Mouse (Mus musculus) hindbrain, embryonic 16.5 days (tissue): ENCODE data around the gene Pwp2. TPM values are rescaled to one million over a fixed set of nuclear protein-coding genes. Genes with fewer than 3 reads are reported as not detected.

Experiments
- ATAC-seq: fragments of 200-750 bp; cut with Nextera tagmentation; 2 replicates; pipeline ENCODE4 v1.8.0; 2017; ENCODE audit warnings: moderate TSS enrichment, moderate library complexity
- H3K27ac ChIP-seq: fragments of 300-500 bp; sonication (generic); 2 replicates; pipeline ENCODE4 v1.5.1; 2014; ENCODE audit warnings: low read depth, mild to moderate bottlenecking, control low read depth, low read length, moderate library complexity
- H3K27me3 ChIP-seq: fragments of 300-500 bp; sonication (generic); replicated peaks from 2 replicates; pipeline ENCODE4 v1.6.1; 2014; ENCODE audit warnings: low read length; ENCODE audit not compliant: control insufficient read depth, insufficient read depth
- H3K36me3 ChIP-seq: fragments of 300-500 bp; sonication (generic); 2 replicates; pipeline ENCODE4 v1.6.1; 2014; ENCODE audit warnings: mild to moderate bottlenecking, low read length, moderate library complexity, mixed read lengths; ENCODE audit not compliant: control insufficient read depth, insufficient read depth
- H3K4me1 ChIP-seq: fragments of 300-500 bp; sonication (generic); 2 replicates; pipeline ENCODE4 v1.6.1; 2014; ENCODE audit warnings: low read depth, low read length; ENCODE audit not compliant: control insufficient read depth, insufficient read depth
- H3K4me2 ChIP-seq: fragments of 300-500 bp; sonication (generic); 2 replicates; pipeline ENCODE4 v1.6.1; 2014; ENCODE audit warnings: mild to moderate bottlenecking, low read length, control low read depth, moderate library complexity
- H3K4me3 ChIP-seq: fragments of 300-500 bp; sonication (generic); 2 replicates; pipeline ENCODE4 v1.5.1; 2014; ENCODE audit warnings: mild to moderate bottlenecking, low read length, control low read depth, moderate library complexity
- H3K9ac ChIP-seq: fragments of 300-500 bp; sonication (generic); 2 replicates; pipeline ENCODE4 v1.6.1; 2014; ENCODE audit warnings: low read depth, mild to moderate bottlenecking, control low read depth, low read length, moderate library complexity
- H3K9me3 ChIP-seq: fragments of 300-500 bp; sonication (generic); 2 replicates; pipeline ENCODE4 v1.6.1; 2014; ENCODE audit warnings: mild to moderate bottlenecking, low read length, moderate library complexity; ENCODE audit not compliant: control insufficient read depth
- WGBS: fragments of 180-500 bp; shearing (Covaris S2); extraction: QIAGEN DNeasy Blood & Tissue Kit; methylation state at CpG from one replicate; pipeline ENCODE4 v1.1.7; 2014; 5-methylcytosine and 5-hydroxymethylcytosine counted together
- polyA plus RNA-seq: library from polyadenylated mRNA; unstranded; fragments of >200 nt; fragmentation: Nextera tagmentation; extraction: Ambion mirVana; gene quantifications from 2 replicates; pipeline ENCODE4 v1.2.1, GENCODE M21; 2015

Gene Pwp2
- polyA plus RNA-seq, 1 experiment from 2014 or later = 15.9 TPM

DNA sequence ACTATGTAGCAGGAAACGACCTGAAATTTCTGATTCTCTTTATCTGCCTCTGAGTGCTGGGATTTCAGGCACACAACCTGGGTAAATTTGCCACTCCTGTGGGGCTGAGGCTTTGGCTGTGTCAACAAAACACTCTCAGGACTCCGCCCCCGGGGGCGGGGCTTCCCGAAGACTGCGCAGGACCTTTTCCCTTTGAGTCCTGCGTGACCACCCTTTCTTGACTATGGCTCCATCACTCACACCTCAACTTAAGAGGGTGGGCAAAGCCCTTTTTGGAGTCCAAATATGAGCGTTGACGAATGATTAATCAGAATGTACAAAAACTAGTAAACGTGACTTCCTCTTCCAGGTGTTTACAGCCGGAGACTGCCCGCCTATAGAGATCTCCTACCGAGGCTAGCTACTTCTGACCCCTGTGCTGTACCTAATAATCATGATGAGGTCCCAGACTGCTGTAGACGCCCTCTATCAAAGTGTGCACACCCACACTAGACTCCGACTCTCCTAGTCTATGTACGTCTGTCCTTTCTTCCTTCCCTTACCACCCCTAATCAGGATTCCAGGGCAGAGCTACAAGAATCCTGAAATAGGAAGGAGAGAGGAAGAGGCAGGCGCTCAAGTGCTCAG lies 25.6 kb downstream of the Pwp2 start:
- peak; percentile 40 for ATAC-seq
- WGBS = 14% methylated on average over 17 of the region's 17 CpGs
- peak overlapping the region; percentile 32; the same call in 1 of the 2 replicates for H3K9ac ChIP-seq
- H3K36me3 ChIP-seq = peaks cover 11% of the 10 kb centered on the region
- no peaks in the 10 kb centered on the region for H3K9me3 ChIP-seq
- no peak overlapping the region for H3K27ac ChIP-seq
- peaks cover 6% of the 10 kb centered on the region for H3K4me1 ChIP-seq
- H3K4me2 ChIP-seq = peak overlapping the region; percentile 46
- H3K27me3 ChIP-seq = no peaks in the 10 kb centered on the region
- H3K4me3 ChIP-seq = no peak overlapping the region; the same call in 1 of the 2 replicates

DNA sequence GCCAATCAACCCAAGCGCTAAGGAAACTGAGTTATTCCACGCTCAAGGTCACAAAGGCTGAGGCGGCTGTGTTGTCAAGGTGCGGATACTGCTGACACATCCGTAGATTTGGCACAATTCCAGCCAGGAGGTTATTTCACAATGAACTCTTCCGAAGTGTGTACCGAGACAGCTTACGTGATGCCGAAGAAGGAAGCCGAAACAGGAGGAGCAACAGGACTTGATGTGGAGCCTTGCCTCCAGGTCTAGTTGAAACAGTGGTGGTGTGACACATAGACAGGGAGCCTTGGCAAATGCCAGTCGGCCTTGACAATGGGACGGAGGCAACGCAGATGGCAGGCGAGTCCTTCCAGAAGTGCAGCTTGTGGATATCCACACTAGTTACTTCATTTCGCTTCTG lies 26.9 kb downstream of the Pwp2 start:
- Histone ChIP-seq H3K4me3 (no peak overlapping the region), H3K27ac (no peak overlapping the region), H3K27me3 (no peaks in the 10 kb centered on the region), H3K9ac (no peak overlapping the region), H3K4me2 (no peak overlapping the region), H3K4me1 (peaks cover 6% of the 10 kb centered on the region), H3K36me3 (peaks cover 10% of the 10 kb centered on the region), H3K9me3 (no peaks in the 10 kb centered on the region)
- WGBS = 87% methylated on average over 15 of the region's 15 CpGs
- no peak for ATAC-seq

DNA sequence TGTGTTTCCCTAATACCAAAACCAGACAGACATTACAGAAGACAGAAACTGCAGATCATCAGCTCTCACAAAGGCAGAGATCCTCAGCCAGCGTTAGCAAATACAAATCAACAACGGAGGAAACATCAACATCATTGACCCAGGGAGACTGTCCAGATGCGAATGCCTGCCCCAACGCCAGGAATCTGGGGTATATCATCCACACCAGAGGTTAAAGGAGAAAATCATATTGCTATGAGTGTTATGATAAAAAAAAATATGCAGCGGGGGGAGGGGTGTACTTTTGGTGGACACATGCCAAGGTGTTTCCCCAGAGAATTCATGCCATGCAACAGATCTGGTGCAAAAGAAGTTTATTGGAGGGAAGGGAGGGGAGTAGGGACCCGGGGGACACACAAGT lies 28.0 kb downstream of the Pwp2 start:
- no peaks in the 10 kb centered on the region for H3K27me3 ChIP-seq
- 79% methylated on average over 6 of the region's 6 CpGs for WGBS
- peaks cover 6% of the 10 kb centered on the region for H3K4me1 ChIP-seq
- peaks cover 5% of the 10 kb centered on the region for H3K36me3 ChIP-seq
- H3K27ac ChIP-seq = no peak overlapping the region
- no peak for ATAC-seq
- no peak overlapping the region for H3K9ac ChIP-seq
- H3K4me2 ChIP-seq = no peak overlapping the region
- no peaks in the 10 kb centered on the region for H3K9me3 ChIP-seq
- H3K4me3 ChIP-seq = no peak overlapping the region

DNA sequence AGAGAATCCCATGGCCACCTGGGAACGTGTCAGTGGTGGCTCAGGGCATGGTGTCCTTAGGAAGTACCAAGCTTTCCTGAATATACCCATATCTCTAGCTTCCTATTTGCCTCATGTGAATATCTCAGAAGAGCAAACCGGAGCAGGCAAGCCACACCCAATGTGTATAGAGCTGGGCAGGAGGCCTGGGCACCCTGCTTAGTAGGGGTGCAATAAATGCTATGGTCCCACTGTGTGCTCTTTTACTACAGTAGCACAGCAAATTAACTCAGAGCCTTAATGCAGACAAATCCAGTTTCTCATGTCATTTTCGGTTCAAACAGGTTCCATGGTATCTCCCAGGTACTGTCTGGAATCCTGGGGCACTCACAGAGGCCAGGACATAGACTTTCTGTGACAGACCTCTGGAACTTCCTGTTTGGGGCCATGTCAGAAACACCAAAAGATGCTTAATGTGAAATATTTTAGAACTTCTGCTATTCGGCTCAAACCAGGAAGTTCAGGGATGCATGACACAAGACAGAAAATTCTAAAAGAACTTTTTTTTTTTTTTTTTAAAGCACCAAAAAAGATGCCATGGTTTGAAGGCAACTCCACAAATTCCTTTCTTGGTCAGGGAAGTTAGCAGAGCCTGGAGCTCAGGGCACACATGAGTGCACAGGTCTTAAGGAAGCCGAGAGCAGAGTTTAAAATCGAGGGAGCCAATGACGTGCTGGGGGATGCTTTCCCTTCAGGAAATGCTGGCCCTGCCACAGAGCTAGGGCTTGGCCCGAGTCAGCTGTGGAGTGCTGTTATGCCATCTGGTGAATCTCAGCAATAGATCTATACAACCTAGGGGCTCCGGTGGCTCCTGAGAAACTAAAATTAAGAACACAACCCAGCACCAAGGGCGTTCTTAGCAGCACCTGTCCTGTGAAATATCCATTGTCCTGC lies 35.8 kb downstream of the Pwp2 start:
- Histone ChIP-seq H3K36me3 (no peaks in the 10 kb centered on the region), H3K27ac (no peak overlapping the region)
- 66% methylated on average over 10 of the region's 10 CpGs for WGBS

DNA sequence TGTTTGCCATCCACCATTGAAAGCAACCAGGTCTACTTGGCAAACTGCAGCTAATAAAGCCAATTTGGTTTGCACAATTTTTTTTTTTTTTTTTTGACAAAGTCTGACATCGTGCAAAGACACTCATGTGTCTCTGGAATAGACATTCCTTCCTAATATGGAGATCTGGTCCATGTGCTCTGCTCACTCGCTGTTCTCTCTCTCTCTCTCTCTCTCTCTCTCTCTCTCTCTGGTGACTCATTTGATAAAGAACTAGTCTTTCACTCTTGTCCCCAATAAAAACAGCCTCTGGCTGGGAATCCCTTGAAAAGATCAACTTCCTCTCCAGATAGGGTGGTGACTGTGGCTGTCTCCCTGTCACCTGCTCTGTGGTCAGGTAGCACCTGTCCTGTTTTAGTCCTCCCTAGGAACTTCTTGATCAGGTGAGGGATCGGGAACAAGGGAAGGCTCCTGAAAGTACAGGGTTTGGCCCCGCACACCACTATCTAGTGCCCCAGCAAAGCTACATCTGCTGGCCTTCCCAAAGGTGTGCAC lies 37.0 kb downstream of the Pwp2 start:
- H3K27me3 ChIP-seq = no peaks in the 10 kb centered on the region
- no peak overlapping the region for H3K4me2 ChIP-seq
- no peaks in the 10 kb centered on the region for H3K4me1 ChIP-seq
- H3K36me3 ChIP-seq = no peaks in the 10 kb centered on the region
- ATAC-seq = no peak
- H3K27ac ChIP-seq = no peak overlapping the region
- no peak overlapping the region for H3K9ac ChIP-seq
- H3K4me3 ChIP-seq = no peak overlapping the region
- H3K9me3 ChIP-seq = no peaks in the 10 kb centered on the region
- WGBS = 82% methylated on average over 4 of the region's 4 CpGs

More for the DNA sequence above, 35.8 kb downstream of the Pwp2 start:
- H3K4me2 ChIP-seq = no peak overlapping the region
- no peaks in the 10 kb centered on the region for H3K9me3 ChIP-seq
- no peaks in the 10 kb centered on the region for H3K4me1 ChIP-seq
- ATAC-seq = no peak
- no peak overlapping the region for H3K9ac ChIP-seq
- no peaks in the 10 kb centered on the region for H3K27me3 ChIP-seq
- no peak overlapping the region for H3K4me3 ChIP-seq

DNA sequence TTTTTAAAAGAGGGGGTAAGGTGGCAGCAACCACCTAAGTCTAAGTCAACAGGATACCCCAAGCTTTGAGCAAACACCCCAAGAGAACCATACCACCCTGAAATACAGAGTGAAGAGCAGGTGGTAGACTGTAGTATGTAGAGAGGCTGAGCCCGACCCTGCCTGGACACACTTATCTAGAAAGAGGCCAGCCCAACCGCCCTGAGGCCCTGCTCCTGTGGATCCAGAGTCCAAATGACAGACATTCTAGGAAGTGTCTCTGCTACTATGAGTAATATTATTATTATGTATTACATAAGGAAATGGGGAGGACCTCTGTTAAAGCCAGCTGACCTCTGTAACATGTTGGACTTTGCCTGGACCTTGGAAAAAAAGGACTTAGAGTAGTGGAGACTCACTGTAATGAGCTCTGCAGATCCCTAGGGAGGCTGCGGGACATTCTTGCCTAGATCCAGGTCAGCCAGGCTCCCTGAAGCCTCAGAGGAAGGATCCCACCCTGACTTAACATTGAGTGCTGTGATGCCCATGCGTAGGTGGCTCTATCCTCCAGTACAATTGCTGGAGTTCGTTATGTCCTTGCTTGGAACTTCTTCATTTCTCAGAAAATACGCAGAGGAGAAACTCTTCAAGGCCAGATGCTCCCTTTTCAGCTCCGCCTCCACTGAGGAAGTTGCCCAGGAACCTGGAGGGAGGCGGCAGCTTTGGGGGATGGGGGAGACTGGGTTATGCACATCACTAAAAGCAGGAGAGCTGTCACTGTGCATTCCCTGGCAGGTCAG lies 41.0 kb downstream of the Pwp2 start:
- H3K4me1 ChIP-seq = no peaks in the 10 kb centered on the region
- no peak for ATAC-seq
- 48% methylated on average over 8 of the region's 8 CpGs for WGBS
- H3K9me3 ChIP-seq = no peaks in the 10 kb centered on the region
- no peak overlapping the region for H3K27ac ChIP-seq
- no peak overlapping the region for H3K4me3 ChIP-seq
- no peak overlapping the region for H3K9ac ChIP-seq
- no peak overlapping the region for H3K4me2 ChIP-seq
- H3K36me3 ChIP-seq = no peaks in the 10 kb centered on the region
- no peaks in the 10 kb centered on the region for H3K27me3 ChIP-seq

DNA sequence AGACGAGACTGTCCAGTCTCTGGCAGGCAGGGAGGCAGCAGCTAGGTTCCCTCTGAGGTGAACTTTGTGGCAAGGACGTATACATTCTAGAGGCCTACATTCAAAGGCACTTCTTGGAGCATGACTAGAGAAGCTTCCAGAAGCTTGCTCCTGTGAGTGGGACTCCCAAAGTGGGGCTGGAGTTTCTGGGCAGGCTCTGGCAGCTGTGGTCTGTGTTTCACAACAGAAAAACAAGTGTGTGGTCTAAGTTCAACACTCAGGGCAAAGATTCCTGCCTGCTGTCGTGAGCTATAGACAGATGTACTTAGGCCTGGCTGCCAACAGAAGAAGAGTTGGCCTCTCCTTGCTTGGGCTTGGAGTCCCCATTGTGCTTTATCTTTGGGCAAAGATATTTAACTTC lies 44.1 kb downstream of the Pwp2 start:
- Histone ChIP-seq H3K4me2 (no peak overlapping the region), H3K9ac (no peak overlapping the region), H3K4me3 (no peak overlapping the region), H3K4me1 (no peaks in the 10 kb centered on the region), H3K36me3 (no peaks in the 10 kb centered on the region), H3K27ac (no peak overlapping the region), H3K9me3 (no peaks in the 10 kb centered on the region), H3K27me3 (no peaks in the 10 kb centered on the region)
- 81% methylated on average over 3 of the region's 3 CpGs for WGBS
- ATAC-seq = no peak

DNA sequence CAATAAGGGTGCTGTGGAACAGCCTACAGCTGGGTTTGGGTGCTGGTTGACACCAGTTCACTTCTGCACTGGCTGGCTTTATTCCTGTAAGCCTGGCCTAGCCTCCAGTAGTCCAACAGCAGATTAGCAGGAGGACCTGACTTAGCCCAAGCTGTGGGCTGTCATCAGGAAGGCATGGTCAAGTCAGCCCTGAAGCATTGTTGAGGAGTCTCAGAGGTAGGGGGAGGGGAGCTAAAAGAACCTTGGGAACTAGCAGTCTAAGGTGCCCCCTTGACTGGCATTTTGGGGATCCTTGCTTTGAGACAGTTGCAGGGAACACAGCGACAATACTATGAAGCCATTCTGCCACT lies 44.7 kb downstream of the Pwp2 start:
- Histone ChIP-seq H3K9ac (no peak overlapping the region), H3K4me2 (no peak overlapping the region), H3K4me1 (peaks cover 3% of the 10 kb centered on the region), H3K4me3 (no peak overlapping the region), H3K36me3 (no peaks in the 10 kb centered on the region), H3K27me3 (no peaks in the 10 kb centered on the region), H3K9me3 (no peaks in the 10 kb centered on the region), H3K27ac (no peak overlapping the region)
- WGBS = 88% methylated on average over 1 of the region's 1 CpGs
- ATAC-seq = no peak
